Mouse (Mus musculus): ENCODE measurements at regions not wholly inside any gene's neighbourhood (a gene's known extent, or its start where the extent isn't known, plus 50 kb on each side); places are given as distances from the start of the nearest gene placed in this dataset.
A peak's percentile ranks its signal among the peaks of the same experiment; 100 is the strongest.

- DNase-seq (ENCODE audit: low spot score) (no peak), ATAC-seq (ENCODE audit: low FRiP score) (no peak)
- Histone ChIP-seq H3K36me3 (ENCODE audit: control insufficient read depth, insufficient read depth, low read length) (no peaks in the 10 kb centered on the region), H3K4me1 (replicated peaks; ENCODE audit: control insufficient read depth, insufficient read depth, low read length) (no peaks in the 10 kb centered on the region), H3K9me3 (ENCODE audit: control insufficient read depth, low read length) (no peaks in the 10 kb centered on the region), H3K9ac (ENCODE audit: low read depth, low read length) (no peak overlapping the region), H3K27me3 (ENCODE audit: control insufficient read depth, insufficient read depth, low read length) (no peaks in the 10 kb centered on the region), H3K27ac (ENCODE audit: low read depth, low read length) (no peak overlapping the region), H3K4me2 (replicated peaks; ENCODE audit: low read depth, low read length) (no peak overlapping the region), H3K4me3 (ENCODE audit: low read depth, low read length) (no peak overlapping the region)
- WGBS, result 94% methylated on average over 3 of the region's 3 CpGs
Measured at GRCm38 (mm10) chr13:60291344-60291743, 114.2 kb upstream of the Gas1 start.

- no peak overlapping the region for H3K4me3 ChIP-seq (ENCODE audit: low read depth, low read length)
- no peak for ATAC-seq (ENCODE audit: low FRiP score)
- no peak overlapping the region for H3K4me2 ChIP-seq (replicated peaks; ENCODE audit: low read depth, low read length)
- WGBS, result 65% methylated on average over 13 of the region's 13 CpGs
- H3K9me3 ChIP-seq (ENCODE audit: control insufficient read depth, low read length), result no peaks in the 10 kb centered on the region
- no peak overlapping the region for H3K27ac ChIP-seq (ENCODE audit: low read depth, low read length)
- H3K4me1 ChIP-seq (replicated peaks; ENCODE audit: control insufficient read depth, insufficient read depth, low read length), result no peaks in the 10 kb centered on the region
- H3K9ac ChIP-seq (ENCODE audit: low read depth, low read length), result no peak overlapping the region
- H3K36me3 ChIP-seq (ENCODE audit: control insufficient read depth, insufficient read depth, low read length), result no peaks in the 10 kb centered on the region
- no peak for DNase-seq (ENCODE audit: low spot score)
- no peaks in the 10 kb centered on the region for H3K27me3 ChIP-seq (ENCODE audit: control insufficient read depth, insufficient read depth, low read length)
Measured at GRCm38 (mm10) chr13:60296201-60296895, 119.2 kb upstream of the Gas1 start.

- 81% methylated on average over 6 of the region's 6 CpGs for WGBS
- no peaks in the 10 kb centered on the region for H3K36me3 ChIP-seq (ENCODE audit: control insufficient read depth, insufficient read depth, low read length)
- H3K27ac ChIP-seq (ENCODE audit: low read depth, low read length), result no peak overlapping the region
- H3K4me1 ChIP-seq (replicated peaks; ENCODE audit: control insufficient read depth, insufficient read depth, low read length), result no peaks in the 10 kb centered on the region
- H3K27me3 ChIP-seq (ENCODE audit: control insufficient read depth, insufficient read depth, low read length), result no peaks in the 10 kb centered on the region
- H3K4me2 ChIP-seq (replicated peaks; ENCODE audit: low read depth, low read length), result no peak overlapping the region
- DNase-seq (ENCODE audit: low spot score) (no peak), ATAC-seq (ENCODE audit: low FRiP score) (no peak)
- no peak overlapping the region for H3K9ac ChIP-seq (ENCODE audit: low read depth, low read length)
- H3K4me3 ChIP-seq (ENCODE audit: low read depth, low read length), result no peak overlapping the region
- no peaks in the 10 kb centered on the region for H3K9me3 ChIP-seq (ENCODE audit: control insufficient read depth, low read length)
Measured at GRCm38 (mm10) chr13:60296896-60297275, 119.7 kb upstream of the Gas1 start.

GRCm38 (mm10) chr13:60298575-60298974, 121.4 kb upstream of the Gas1 start:
- ATAC-seq (ENCODE audit: low FRiP score) (no peak), DNase-seq (ENCODE audit: low spot score) (no peak)
- H3K27me3 ChIP-seq (ENCODE audit: control insufficient read depth, insufficient read depth, low read length), result no peaks in the 10 kb centered on the region
- no peaks in the 10 kb centered on the region for H3K4me1 ChIP-seq (replicated peaks; ENCODE audit: control insufficient read depth, insufficient read depth, low read length)
- 67% methylated on average over 2 of the region's 2 CpGs for WGBS
- H3K27ac ChIP-seq (ENCODE audit: low read depth, low read length), result no peak overlapping the region
- H3K9me3 ChIP-seq (ENCODE audit: control insufficient read depth, low read length), result no peaks in the 10 kb centered on the region
- no peak overlapping the region for H3K9ac ChIP-seq (ENCODE audit: low read depth, low read length)
- H3K4me3 ChIP-seq (ENCODE audit: low read depth, low read length), result no peak overlapping the region
- H3K4me2 ChIP-seq (replicated peaks; ENCODE audit: low read depth, low read length), result no peak overlapping the region
- H3K36me3 ChIP-seq (ENCODE audit: control insufficient read depth, insufficient read depth, low read length), result no peaks in the 10 kb centered on the region

- H3K27me3 ChIP-seq (ENCODE audit: control insufficient read depth, insufficient read depth, low read length), result no peaks in the 10 kb centered on the region
- H3K9me3 ChIP-seq (ENCODE audit: control insufficient read depth, low read length), result no peaks in the 10 kb centered on the region
- 71% methylated on average over 5 of the region's 5 CpGs for WGBS
- no peaks in the 10 kb centered on the region for H3K4me1 ChIP-seq (replicated peaks; ENCODE audit: control insufficient read depth, insufficient read depth, low read length)
- no peak for ATAC-seq (ENCODE audit: low FRiP score)
- H3K4me3 ChIP-seq (ENCODE audit: low read depth, low read length), result no peak overlapping the region
- H3K36me3 ChIP-seq (ENCODE audit: control insufficient read depth, insufficient read depth, low read length), result no peaks in the 10 kb centered on the region
- H3K4me2 ChIP-seq (replicated peaks; ENCODE audit: low read depth, low read length), result no peak overlapping the region
- no peak overlapping the region for H3K9ac ChIP-seq (ENCODE audit: low read depth, low read length)
- no peak for DNase-seq (ENCODE audit: low spot score)
- no peak overlapping the region for H3K27ac ChIP-seq (ENCODE audit: low read depth, low read length)
Measured at GRCm38 (mm10) chr13:60299076-60299475, 121.9 kb upstream of the Gas1 start.

GRCm38 (mm10) chr13:60303561-60303960, 126.4 kb upstream of the Gas1 start:
- H3K27me3 ChIP-seq (ENCODE audit: control insufficient read depth, insufficient read depth, low read length), result no peaks in the 10 kb centered on the region
- 94% methylated on average over 9 of the region's 9 CpGs for WGBS
- H3K4me1 ChIP-seq (replicated peaks; ENCODE audit: control insufficient read depth, insufficient read depth, low read length), result no peaks in the 10 kb centered on the region
- H3K9ac ChIP-seq (ENCODE audit: low read depth, low read length), result no peak overlapping the region
- no peak for DNase-seq (ENCODE audit: low spot score)
- no peak overlapping the region for H3K4me3 ChIP-seq (ENCODE audit: low read depth, low read length)
- H3K9me3 ChIP-seq (ENCODE audit: control insufficient read depth, low read length), result no peaks in the 10 kb centered on the region
- ATAC-seq (ENCODE audit: low FRiP score), result no peak
- H3K4me2 ChIP-seq (replicated peaks; ENCODE audit: low read depth, low read length), result no peak overlapping the region
- no peak overlapping the region for H3K27ac ChIP-seq (ENCODE audit: low read depth, low read length)
- H3K36me3 ChIP-seq (ENCODE audit: control insufficient read depth, insufficient read depth, low read length), result no peaks in the 10 kb centered on the region

- no peaks in the 10 kb centered on the region for H3K4me1 ChIP-seq (replicated peaks; ENCODE audit: control insufficient read depth, insufficient read depth, low read length)
- peak; percentile 17; the same call in 1 of the 2 replicates for ATAC-seq (ENCODE audit: low FRiP score)
- no peak for DNase-seq (ENCODE audit: low spot score)
- no peak overlapping the region for H3K4me3 ChIP-seq (ENCODE audit: low read depth, low read length)
- 57% methylated on average over 1 of the region's 1 CpGs for WGBS
- H3K9ac ChIP-seq (ENCODE audit: low read depth, low read length), result no peak overlapping the region
- no peaks in the 10 kb centered on the region for H3K27me3 ChIP-seq (ENCODE audit: control insufficient read depth, insufficient read depth, low read length)
- H3K36me3 ChIP-seq (ENCODE audit: control insufficient read depth, insufficient read depth, low read length), result no peaks in the 10 kb centered on the region
- no peaks in the 10 kb centered on the region for H3K9me3 ChIP-seq (ENCODE audit: control insufficient read depth, low read length)
- no peak overlapping the region for H3K27ac ChIP-seq (ENCODE audit: low read depth, low read length)
- H3K4me2 ChIP-seq (replicated peaks; ENCODE audit: low read depth, low read length), result no peak overlapping the region
Measured at GRCm38 (mm10) chr13:60305028-60305810, 128.1 kb upstream of the Gas1 start.

- DNase-seq (ENCODE audit: low spot score) (no peak), ATAC-seq (ENCODE audit: low FRiP score) (no peak)
- Histone ChIP-seq H3K36me3 (ENCODE audit: control insufficient read depth, insufficient read depth, low read length) (no peaks in the 10 kb centered on the region), H3K9ac (ENCODE audit: low read depth, low read length) (no peak overlapping the region), H3K4me1 (replicated peaks; ENCODE audit: control insufficient read depth, insufficient read depth, low read length) (no peaks in the 10 kb centered on the region), H3K4me3 (ENCODE audit: low read depth, low read length) (no peak overlapping the region), H3K4me2 (replicated peaks; ENCODE audit: low read depth, low read length) (no peak overlapping the region), H3K9me3 (ENCODE audit: control insufficient read depth, low read length) (no peaks in the 10 kb centered on the region), H3K27ac (ENCODE audit: low read depth, low read length) (no peak overlapping the region), H3K27me3 (ENCODE audit: control insufficient read depth, insufficient read depth, low read length) (no peaks in the 10 kb centered on the region)
- 62% methylated on average over 13 of the region's 13 CpGs for WGBS
Measured at GRCm38 (mm10) chr13:60308062-60308801, 131.1 kb upstream of the Gas1 start.

Data from hindbrain, embryonic 11.5 days (tissue).